Mouse (Mus musculus) cerebellum, adult 2 months (tissue): ENCODE results near the gene Epb41l1.

Source experiments
- CTCF ChIP-seq: fragments of 200-500 bp; IDR thresholded peaks from 2 replicates; pipeline ENCODE4 v1.5.1; 2011; ENCODE audit warnings: low read depth, mild to moderate bottlenecking, control low read depth, low read length, moderate library complexity, borderline replicate concordance; ENCODE audit not compliant: insufficient read depth
- POLR2A ChIP-seq: fragments of 200-500 bp; IDR thresholded peaks from 2 replicates; pipeline ENCODE4 v1.6.1; 2011; ENCODE audit warnings: low read length, control low read depth, borderline replicate concordance; ENCODE audit not compliant: insufficient read depth

DNA sequence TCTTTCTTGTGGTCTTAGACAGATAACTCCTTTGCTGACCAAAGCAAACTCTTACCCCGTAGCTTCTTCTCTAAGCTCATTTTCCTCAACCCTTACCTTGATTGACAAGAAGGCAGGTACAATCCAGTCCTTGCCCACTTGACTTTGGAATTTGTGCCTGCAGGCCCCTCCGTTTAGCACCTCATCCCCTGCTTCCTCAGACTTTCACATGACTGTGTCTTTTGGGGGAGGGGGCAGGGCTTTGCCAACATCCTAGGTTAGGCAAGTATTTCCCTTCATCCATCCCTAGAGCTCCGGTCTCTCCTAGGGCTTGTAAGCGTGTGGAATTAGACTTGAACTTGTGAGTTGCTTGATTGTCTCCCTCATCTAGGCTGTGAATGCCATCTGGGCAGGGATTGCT, 3.0 kb downstream of the Epb41l1 start:
- TF ChIP-seq CTCF = no peak
- no peak for TF ChIP-seq POLR2A
